Mouse (Mus musculus) cortical plate, adult 2 months (tissue): ENCODE measurements around the gene Asic4. TPM values are rescaled to one million over a fixed set of nuclear protein-coding genes. Genes with fewer than 3 reads are reported as not detected.
A peak's percentile ranks its signal among the peaks of the same experiment; 100 is the strongest.

Experiments used
- H3K27ac ChIP-seq: fragments of 200-500 bp; 2 replicates; pipeline ENCODE4 v1.5.1; 2012; ENCODE audit warnings: low read length, control low read depth, inconsistent platforms; ENCODE audit not compliant: insufficient read depth
- H3K4me1 ChIP-seq: fragments of 200-500 bp; 2 replicates; pipeline ENCODE4 v1.6.1; 2011; ENCODE audit warnings: low read length; ENCODE audit not compliant: control insufficient read depth, insufficient read depth
- H3K4me3 ChIP-seq: fragments of 200-500 bp; 2 replicates; pipeline ENCODE4 v1.5.1; 2011; ENCODE audit warnings: mild to moderate bottlenecking, low read length, control low read depth; ENCODE audit not compliant: insufficient read depth
- CTCF ChIP-seq: fragments of 200-500 bp; IDR thresholded peaks from 2 replicates; pipeline ENCODE4 v1.5.1; 2011; ENCODE audit warnings: mild to moderate bottlenecking, control low read depth, low read length; ENCODE audit not compliant: insufficient read depth; ENCODE audit errors: extremely low read depth
- POLR2A ChIP-seq: fragments of 200-500 bp; IDR thresholded peaks from 2 replicates; pipeline ENCODE4 v1.6.1; 2011; ENCODE audit warnings: mild to moderate bottlenecking, low read length, control low read depth; ENCODE audit not compliant: insufficient read depth; ENCODE audit errors: extremely low read depth
- polyA plus RNA-seq: library from polyadenylated mRNA; depleted of rRNA; stranded (reverse); fragments of >200 nt; gene quantifications from 2 replicates; pipeline ENCODE4 v1.2.3, GENCODE M21; 2012

Asic4 gene
- polyA plus RNA-seq, 1 experiment = 8.3 TPM

DNA sequence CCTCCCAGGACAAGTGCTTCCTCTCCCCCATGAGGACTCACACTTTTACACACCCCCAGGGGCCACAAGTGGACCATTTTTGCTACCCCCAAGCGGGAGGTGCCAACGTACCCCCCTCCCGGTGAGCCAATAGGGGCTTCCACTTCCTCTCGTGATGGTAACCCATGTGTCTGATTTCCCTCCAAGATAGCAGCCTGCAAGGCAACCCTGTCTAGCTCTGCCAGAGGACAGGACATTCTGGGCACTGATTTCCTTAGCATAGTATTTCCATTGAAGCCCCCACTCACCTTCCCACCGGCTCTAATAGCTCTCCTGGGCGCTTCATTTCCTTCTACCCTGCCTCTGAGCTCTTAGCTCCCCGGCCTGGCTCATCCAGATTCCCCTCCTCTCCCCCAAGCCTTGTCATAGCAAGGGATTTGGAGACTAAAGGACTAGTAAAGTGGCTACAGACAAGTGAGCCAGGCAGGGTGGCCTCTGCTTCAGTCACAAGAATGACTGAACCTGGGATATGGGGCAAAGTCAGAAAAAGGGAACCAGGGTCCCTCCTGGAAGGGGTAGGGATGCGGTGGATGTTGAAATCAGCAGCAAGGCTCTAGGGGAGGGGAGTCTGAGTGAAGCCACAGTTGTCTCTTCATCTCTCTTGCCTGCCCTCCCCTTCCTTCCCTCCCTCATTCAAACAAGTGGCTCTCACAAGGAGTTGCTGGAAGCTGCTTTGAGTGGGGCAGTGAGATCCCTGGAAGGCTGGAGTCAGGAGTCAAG is 680 bp upstream of the Asic4 start:
- H3K4me3 ChIP-seq = peak overlapping the region; percentile 22
- TF ChIP-seq POLR2A (no peak), CTCF (no peak)
- no peak overlapping the region for H3K27ac ChIP-seq
- H3K4me1 ChIP-seq = 0 out of 2 replicates have a peak, but pooled peaks cover under 1% of the 10 kb centered on the region

DNA sequence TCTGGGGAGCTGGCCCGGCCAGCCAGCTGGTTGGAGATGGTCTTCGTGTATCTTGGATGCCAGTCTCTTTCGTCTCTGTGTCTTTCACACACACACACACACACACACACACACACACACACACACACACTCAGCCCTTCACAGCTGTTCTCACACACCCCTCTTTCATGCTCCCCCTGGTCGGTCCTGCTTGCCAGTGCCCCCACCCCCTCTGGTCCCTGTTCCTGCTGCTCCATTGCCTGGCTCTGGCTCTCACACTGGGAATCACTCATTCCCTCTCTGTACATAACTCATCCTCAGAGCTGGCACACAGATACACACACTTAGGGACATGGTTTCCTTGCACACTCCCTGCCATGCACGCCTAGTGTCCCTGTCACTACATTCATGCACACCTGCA is 1.7 kb downstream of the Asic4 start:
- Histone ChIP-seq H3K4me1 (no peaks in the 10 kb centered on the region), H3K4me3 (peak overlapping the region; percentile 22; the same call in 1 of the 2 replicates), H3K27ac (no peak overlapping the region)
- TF ChIP-seq CTCF (no peak), POLR2A (no peak)

DNA sequence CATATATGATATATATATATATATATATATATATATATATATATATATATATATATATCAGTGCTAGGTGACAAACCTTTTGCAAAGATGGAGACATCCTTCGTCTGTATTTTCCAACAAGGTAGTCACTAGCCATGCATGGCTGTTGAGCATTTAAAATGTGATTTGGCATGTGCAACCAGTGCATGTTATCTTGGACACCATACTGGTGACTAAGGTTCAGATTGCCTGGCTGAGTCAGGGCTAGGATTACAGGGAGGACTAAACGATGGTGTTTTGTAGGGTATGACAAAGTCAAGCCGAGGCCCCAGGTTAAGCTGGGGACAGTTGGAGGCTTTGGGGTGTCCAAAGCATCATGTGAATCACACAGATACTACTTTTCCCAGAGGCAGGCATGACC is 5.2 kb downstream of the Asic4 start:
- Histone ChIP-seq H3K27ac (no peak overlapping the region), H3K4me3 (no peak overlapping the region), H3K4me1 (no peaks in the 10 kb centered on the region)
- TF ChIP-seq POLR2A = no peak
- no peak for TF ChIP-seq CTCF

DNA sequence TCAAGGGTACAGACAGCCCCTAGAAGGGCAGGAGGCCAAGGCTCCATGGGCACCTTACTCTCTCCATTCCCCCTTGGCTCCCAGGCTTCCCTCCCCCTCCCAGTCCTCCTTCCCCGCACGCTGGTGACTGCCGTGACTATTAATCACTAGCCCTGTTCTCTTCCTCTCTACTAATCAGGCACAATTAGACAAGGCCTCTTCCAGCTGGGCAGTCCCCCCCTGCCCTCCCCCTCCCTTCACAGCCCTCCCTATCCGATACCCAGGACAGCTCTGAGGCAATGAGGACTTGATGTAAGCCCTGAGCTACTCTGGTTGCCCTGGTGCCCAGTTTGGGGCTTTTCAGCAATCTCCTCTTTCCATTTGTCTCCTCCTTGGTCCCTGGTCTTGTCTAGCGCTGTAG is 5.7 kb downstream of the Asic4 start:
- H3K4me1 ChIP-seq = no peaks in the 10 kb centered on the region
- no peak overlapping the region for H3K27ac ChIP-seq
- no peak for TF ChIP-seq POLR2A
- no peak overlapping the region for H3K4me3 ChIP-seq

DNA sequence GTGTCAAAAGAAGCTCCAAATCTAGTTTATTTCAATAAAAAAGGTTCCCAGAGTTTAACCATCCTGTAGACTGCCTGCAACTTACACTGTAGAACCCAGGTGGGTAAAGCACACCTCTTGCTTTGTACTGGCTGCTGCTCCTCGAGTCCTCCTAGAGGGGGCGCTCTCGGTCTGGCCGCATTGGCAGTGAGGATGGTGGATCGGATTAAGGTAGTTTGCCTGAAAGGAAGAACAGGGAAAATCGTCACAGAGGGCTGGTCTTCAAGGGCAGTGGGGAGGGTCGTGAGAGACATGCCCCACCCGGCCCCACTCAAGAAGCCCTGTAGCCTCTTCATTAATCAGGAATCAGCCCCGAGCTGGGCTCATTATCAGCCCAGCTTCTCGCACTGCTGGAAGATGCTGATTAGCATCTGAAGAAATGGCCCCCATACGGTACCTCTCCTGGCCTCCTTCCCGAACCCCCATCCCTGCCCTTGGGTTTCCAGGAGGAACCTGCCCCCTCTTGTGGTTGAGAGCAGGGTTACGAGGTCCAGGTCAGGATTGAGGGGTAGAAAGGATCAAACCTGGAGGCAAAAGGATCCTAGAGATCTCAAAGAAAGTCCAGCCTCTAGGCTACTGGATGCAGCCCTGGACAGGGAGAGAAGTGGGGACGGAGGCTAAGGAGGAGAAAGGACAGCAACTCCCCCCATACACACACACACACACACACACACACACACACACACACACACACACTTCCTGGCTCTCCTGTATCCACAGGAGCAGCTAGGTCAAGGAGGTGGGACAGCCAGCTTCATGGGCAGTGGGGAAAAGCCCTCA is 6.7 kb downstream of the Asic4 start:
- no peak overlapping the region for H3K27ac ChIP-seq
- TF ChIP-seq POLR2A (no peak), CTCF (peak; percentile 40; the same call in 1 of the 2 replicates)
- no peak overlapping the region for H3K4me3 ChIP-seq
- no peaks in the 10 kb centered on the region for H3K4me1 ChIP-seq

DNA sequence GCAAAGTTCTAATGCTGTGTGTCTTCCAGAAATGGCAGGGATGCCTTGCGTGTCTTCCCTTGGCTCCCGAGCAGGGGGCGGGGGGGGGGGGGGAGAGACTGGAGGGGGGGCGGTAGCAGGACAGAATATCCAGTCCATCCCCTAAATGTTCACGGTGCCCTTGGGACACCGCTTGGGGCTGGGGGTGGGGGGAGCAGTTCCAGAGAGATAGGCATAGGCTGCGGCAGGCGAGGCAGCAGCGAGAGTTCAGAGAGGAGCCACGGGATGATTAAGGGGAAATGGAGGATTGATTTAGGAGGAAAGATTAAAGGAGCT is 7.4 kb downstream of the Asic4 start:
- Histone ChIP-seq H3K4me1 (no peaks in the 10 kb centered on the region), H3K4me3 (no peak overlapping the region), H3K27ac (no peak overlapping the region)
- TF ChIP-seq CTCF (no peak), POLR2A (no peak)

DNA sequence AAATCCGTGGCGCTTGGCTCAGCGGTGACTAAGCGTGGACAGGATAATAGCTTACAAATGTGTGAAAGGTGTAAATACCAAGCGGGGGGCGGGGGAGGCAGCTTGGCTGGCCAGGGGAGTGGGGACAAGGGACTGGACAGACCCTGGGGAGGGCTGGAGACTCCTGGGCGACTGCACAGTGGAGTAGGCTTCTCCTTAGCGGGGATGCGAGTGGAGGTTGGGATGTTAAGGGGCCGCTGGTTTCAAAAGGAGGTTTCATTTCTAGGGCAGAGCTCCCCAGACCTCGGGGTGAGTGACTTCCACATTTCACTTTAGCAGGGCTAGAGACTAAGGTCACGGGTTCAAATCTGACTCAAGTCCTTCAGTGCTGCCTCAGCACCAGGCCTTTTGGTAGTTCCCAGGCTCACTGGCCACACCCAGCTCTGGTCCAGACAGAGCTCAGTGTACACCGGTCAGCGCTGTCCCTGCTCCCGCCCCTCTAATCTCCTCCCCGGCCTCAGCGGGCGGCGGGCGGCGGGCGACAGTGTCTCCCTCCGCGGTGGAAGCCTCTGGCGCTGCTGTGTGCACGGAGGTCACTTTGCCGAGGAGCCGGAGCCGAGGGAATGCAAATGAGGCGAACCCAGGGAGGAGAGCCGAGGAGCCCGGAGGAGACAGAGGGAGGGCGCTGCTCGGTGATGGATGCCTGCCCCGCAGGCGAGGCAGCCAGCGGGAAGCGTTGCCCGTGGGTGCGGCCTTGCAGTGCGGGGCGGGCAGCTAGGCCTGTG is 8.0 kb downstream of the Asic4 start:
- Histone ChIP-seq H3K27ac (no peak overlapping the region), H3K4me3 (peak overlapping the region; percentile 14; the same call in 1 of the 2 replicates), H3K4me1 (no peaks in the 10 kb centered on the region)
- TF ChIP-seq CTCF (no peak), POLR2A (no peak)

DNA sequence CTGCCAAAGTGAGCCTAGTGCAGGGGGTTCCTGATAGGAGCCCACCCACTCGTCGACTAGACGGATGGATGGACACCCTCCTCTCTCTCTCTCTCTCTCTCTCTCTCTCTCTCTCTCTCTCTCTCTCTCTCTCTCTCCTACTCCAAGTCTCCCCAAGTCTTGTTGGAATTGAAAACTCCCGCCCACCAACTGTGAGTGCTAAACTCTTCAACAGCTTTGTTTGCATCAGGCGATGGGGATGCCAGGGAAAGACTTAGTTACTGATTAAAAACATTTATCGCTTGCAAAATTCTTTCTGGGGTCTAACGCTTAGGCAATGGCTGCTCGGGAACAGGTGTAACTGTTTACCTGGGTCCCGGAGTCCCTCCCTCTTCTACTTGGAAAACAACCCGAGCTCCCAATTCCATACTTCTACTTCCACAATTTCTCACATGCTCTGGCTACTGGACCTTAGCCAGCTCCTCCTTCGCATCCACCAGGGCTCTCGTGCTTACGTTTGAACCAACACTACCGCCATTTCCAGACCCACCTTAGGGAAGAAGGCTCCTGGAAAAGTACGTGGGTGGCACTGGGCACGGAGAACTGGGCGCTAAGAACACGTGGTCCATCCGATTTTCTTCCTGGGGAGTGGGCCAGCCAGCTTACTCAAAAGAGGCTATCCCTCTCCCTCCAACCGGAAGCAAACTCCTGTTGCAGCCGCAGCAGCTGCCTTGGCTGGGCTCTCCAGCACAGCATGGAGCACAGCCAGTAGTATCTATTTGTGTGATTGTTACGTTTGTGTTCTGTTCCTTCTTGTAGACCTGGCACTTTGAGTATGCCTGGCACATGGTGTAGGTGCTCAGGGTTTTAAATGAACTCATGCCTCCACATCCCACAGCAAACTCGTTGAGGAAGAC is 8.8 kb downstream of the Asic4 start:
- Histone ChIP-seq H3K4me3 (peak overlapping the region; percentile 14; the same call in 1 of the 2 replicates), H3K27ac (no peak overlapping the region), H3K4me1 (no peaks in the 10 kb centered on the region)
- no peak for TF ChIP-seq CTCF
- no peak for TF ChIP-seq POLR2A

DNA sequence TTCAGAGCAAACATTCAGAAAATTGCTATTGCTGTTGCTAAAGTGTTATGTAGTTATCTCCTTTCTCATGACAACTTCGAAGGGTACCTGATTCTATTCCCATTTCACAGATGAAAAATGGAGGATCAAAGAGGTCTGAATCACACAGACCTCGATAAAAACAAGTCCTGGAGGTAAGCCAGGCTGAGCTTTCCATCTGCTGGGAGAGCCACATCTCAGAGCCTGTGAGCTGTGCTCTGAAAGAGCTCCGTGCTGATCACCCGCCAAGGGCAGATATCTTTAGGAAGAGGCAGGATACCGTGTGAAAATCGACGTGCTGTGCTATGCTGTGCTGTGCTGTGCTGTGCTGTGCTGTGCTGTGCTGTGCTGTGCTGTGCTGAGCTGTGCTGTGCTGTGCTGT is 10.1 kb downstream of the Asic4 start:
- TF ChIP-seq POLR2A (no peak), CTCF (no peak)
- Histone ChIP-seq H3K27ac (no peak overlapping the region), H3K4me1 (no peaks in the 10 kb centered on the region), H3K4me3 (no peak overlapping the region)
